Mouse (Mus musculus) lung, embryonic 15.5 days (tissue): ENCODE results near the gene Slc4a2. TPM values are rescaled to one million over a fixed set of nuclear protein-coding genes. Genes with fewer than 3 reads are reported as not detected.

Experiments used
- polyA plus RNA-seq: library from polyadenylated mRNA; unstranded; fragments of >200 nt; fragmentation: Nextera tagmentation; extraction: Ambion mirVana; gene quantifications from 2 replicates; pipeline ENCODE4 v1.2.1, GENCODE M21; 2015

The Slc4a2 gene
- polyA plus RNA-seq, 1 experiment from 2014 or later, result 44.4 TPM

Other genes with a start within 250 kb of the Slc4a2 start
- gene Kcnh2, start 72.2 kb upstream of the Slc4a2 start, polyA plus RNA-seq, result 6.0 and 7.0 TPM in 2 replicates
- 17.1 and 18.8 TPM in 2 replicates for gene Nos3, start 59.0 kb upstream of the Slc4a2 start, polyA plus RNA-seq
- gene Atg9b, start 31.7 kb upstream of the Slc4a2 start, polyA plus RNA-seq, result 0.64 and 0.77 TPM in 2 replicates
- 44.7 and 49.6 TPM in 2 replicates for gene Abcb8, start 30.2 kb upstream of the Slc4a2 start, polyA plus RNA-seq
- 0.16 TPM in 2 replicates for gene Asic3, start 10.4 kb upstream of the Slc4a2 start, polyA plus RNA-seq
- 38.6 and 43.4 TPM in 2 replicates for gene Cdk5, start 307 bp upstream of the Slc4a2 start, polyA plus RNA-seq
- 91.2 and 96.3 TPM in 2 replicates for gene Fastk, start 21.4 kb downstream of the Slc4a2 start, polyA plus RNA-seq
- gene Tmub1, start 24.0 kb downstream of the Slc4a2 start, polyA plus RNA-seq, result 15.9 and 18.7 TPM in 2 replicates
- 41.3 and 42.8 TPM in 2 replicates for gene Agap3, start 28.3 kb downstream of the Slc4a2 start, polyA plus RNA-seq
- gene Gbx1, start 103.4 kb downstream of the Slc4a2 start, polyA plus RNA-seq, result not detected in 2 replicates
- 0.36 and 0.59 TPM in 2 replicates for gene Asb10, start 117.1 kb downstream of the Slc4a2 start, polyA plus RNA-seq
- not detected in 2 replicates for gene 4931409K22Rik, start 133.0 kb downstream of the Slc4a2 start, polyA plus RNA-seq
- 108 and 110 TPM in 2 replicates for gene Abcf2, start 153.6 kb downstream of the Slc4a2 start, polyA plus RNA-seq
- gene Chpf2, start 162.9 kb downstream of the Slc4a2 start, polyA plus RNA-seq, result 21.7 and 21.8 TPM in 2 replicates
- gene Smarcd3, start 200.6 kb downstream of the Slc4a2 start, polyA plus RNA-seq, result 28.5 and 29.7 TPM in 2 replicates